Mouse (Mus musculus) MN1 (cell line): ENCODE data around the gene Dgkd.

Experiments
- DNase-seq: peaks from one replicate; pipeline ENCODE4 v3.0.0-alpha.2; 2016; ENCODE audit warnings: low spot score

Gene Dgkd

GRCm38 (mm10) chr1:87935546-87935945 is 82.5 kb downstream of the Dgkd start:
- DNase-seq = no peak

DNA sequence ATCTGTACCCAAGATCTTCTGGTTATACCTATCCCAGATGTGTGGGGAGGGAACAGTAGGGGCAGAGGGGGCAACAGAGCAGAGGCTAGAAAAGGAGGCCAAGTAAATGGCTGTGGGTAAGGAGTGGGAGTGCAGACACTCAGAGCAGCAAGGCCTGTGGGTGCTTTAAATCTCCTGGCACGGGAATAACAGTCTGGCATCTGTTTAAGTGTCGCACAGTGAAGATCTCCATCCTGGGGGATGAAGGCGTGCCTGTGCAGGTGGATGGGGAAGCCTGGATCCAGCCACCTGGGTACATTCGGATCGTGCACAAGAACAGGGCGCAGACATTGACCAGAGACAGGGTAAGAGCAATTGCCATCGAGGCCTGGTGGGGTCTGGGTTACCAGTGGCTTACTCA is 83.0 kb downstream of the Dgkd start:
- no peak for DNase-seq

- DNase-seq = no peak
Measured at GRCm38 (mm10) chr1:87936516-87936915, 83.4 kb downstream of the Dgkd start.

DNA sequence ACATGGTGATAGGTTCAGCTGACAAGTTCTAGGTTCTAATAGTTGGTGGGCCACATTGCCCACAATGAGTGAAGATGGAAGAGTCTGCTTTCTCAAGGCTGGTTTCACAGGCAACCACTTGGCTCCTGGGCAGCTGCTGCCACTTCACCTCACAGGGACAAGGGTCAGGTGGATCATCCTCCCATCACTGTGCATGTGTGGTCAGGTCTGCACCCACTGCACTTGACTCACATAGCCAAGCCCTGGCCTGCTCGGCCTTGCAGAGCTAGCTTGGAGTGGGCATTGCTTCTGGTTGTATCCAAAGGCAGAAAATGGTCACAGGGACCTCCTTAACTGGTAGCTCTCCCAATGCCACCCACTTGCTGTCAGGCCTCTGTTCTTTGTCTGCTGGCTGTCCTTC is 88.7 kb downstream of the Dgkd start:
- DNase-seq = no peak

DNA sequence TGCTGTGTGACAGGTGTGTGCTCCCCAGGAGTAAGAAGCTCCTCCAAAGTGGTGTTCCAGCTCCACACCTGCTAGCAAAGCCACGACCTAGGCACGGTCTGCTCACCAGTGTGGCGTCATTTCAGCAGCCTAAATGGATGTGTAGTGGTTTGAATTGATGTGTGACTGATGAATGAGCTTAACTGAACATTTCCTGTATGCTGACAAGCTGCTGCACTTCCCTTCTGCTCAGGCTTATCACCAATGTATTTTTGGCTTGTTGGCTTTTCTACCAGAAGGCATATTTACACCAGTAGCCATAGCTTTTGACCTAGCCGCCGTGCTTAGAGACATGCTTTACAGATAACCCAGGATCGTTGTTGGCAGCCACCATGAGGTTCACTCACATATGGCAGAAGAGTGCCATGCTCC is 94.6 kb downstream of the Dgkd start:
- no peak for DNase-seq

GRCm38 (mm10) chr1:87951641-87952040 is 98.6 kb downstream of the Dgkd start:
- DNase-seq = no peak

GRCm38 (mm10) chr1:87953073-87953472 is 100.0 kb downstream of the Dgkd start:
- no peak for DNase-seq

DNA sequence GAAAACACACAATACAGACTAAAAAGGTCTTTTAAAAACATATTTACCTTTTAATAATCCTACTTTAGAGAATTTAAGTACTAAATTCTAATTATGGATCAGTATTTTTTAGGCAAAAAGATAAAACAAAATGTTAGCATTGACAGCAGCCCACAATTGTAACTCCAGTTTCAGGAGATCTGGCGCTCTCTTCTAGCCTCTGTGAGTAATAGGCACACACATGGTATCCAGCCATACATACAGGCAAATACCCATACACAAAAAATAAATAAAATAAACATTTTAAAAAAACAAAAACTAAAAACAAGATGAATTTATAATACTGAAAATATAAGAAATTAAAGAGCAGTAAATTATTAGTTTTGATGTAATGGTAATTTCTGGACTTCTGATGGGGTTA is 105.8 kb downstream of the Dgkd start:
- no peak for DNase-seq

- DNase-seq = no peak
Measured at GRCm38 (mm10) chr1:87959532-87959931, 106.4 kb downstream of the Dgkd start.

DNA sequence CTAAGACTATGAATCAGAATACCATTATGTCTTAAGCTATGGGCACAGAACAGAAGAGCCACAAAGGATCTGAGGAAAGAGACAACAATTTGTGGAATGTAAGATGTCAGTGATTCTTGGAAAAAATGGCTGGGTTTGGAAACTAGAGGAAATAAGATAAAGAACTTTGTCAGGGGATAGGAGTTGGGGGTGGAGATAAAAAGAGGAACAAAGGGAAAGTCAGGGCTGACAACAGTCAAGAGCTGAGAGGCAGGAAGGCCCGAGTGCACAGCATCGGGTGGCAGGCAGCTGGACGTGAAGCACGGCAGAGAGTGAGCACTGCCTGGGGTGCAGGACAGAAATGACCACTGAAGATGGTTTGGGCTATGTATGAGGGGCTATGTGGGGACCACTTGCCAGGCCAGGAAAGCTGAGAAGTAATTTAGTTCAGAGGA is 106.9 kb downstream of the Dgkd start:
- DNase-seq = no peak

- DNase-seq = no peak
Measured at GRCm38 (mm10) chr1:87960752-87961151, 107.7 kb downstream of the Dgkd start.

- peak; percentile 7 for DNase-seq
Measured at GRCm38 (mm10) chr1:87961459-87962167, 108.5 kb downstream of the Dgkd start.

DNA sequence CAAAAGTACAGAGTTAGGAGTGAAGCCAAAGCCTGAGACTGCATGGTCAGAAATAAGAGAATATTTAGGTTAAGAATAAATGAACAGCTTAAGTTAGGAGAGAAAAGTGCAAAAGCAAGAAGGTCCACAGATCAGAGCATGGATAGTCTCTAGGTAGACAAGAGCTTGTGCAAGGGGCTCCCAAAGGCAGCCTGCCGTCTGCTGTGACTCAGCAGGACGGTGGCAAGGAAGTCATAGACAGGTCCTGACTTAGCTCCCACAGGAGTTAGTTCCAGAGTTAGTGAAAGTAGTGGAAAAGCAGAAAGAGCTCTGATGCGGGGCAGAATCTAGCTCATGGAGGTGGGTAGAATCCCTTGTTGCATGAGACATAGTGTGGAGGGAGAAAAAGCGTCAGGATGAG is 117.3 kb downstream of the Dgkd start:
- no peak for DNase-seq

GRCm38 (mm10) chr1:87982291-87982690 is 129.2 kb downstream of the Dgkd start:
- DNase-seq = no peak

DNA sequence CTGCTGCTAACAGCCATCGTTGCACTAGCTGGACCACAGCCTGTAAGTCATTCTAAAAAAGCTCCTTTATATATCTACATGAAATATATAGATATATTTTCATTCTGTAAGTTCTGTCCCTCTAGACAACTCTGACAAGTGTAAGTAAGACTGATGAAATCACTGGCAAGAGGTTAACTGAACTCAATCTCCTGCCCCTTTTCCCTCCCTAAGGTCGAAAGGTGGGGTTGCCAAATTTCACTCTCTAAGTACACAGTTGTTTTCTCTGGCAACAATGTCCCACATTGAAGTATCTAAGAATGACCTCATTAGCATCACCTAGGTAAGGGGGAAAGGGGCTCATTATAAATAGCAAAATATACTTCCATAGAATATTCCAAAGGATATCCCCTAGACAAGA is 139.6 kb downstream of the Dgkd start:
- no peak for DNase-seq
